Mouse (Mus musculus) liver, embryonic 14.5 days (tissue): ENCODE results near the gene Sag.
"Not testable (repeated sequence)": the region's sequence is repeated elsewhere in the genome, so short reads cannot be mapped to it uniquely, and the experiment has no call there.

Source experiments
- CTCF ChIP-seq: IDR thresholded peaks from 2 replicates; pipeline ENCODE4 v1.5.1; 2016; ENCODE audit warnings: antibody characterized with exemption, low read depth, control low read depth
- EP300 ChIP-seq: IDR thresholded peaks from 2 replicates; pipeline ENCODE4 v1.6.1; 2016; ENCODE audit warnings: antibody characterized with exemption, low read depth

- not testable (repeated sequence) for TF ChIP-seq EP300, CTCF
These were observed 24.0 kb downstream of the Sag start for GRCm38 (mm10) chr1:87827476-87827875.
